ENCODE assay signal across 8 mouse cellular contexts in the genomic region with DNA sequence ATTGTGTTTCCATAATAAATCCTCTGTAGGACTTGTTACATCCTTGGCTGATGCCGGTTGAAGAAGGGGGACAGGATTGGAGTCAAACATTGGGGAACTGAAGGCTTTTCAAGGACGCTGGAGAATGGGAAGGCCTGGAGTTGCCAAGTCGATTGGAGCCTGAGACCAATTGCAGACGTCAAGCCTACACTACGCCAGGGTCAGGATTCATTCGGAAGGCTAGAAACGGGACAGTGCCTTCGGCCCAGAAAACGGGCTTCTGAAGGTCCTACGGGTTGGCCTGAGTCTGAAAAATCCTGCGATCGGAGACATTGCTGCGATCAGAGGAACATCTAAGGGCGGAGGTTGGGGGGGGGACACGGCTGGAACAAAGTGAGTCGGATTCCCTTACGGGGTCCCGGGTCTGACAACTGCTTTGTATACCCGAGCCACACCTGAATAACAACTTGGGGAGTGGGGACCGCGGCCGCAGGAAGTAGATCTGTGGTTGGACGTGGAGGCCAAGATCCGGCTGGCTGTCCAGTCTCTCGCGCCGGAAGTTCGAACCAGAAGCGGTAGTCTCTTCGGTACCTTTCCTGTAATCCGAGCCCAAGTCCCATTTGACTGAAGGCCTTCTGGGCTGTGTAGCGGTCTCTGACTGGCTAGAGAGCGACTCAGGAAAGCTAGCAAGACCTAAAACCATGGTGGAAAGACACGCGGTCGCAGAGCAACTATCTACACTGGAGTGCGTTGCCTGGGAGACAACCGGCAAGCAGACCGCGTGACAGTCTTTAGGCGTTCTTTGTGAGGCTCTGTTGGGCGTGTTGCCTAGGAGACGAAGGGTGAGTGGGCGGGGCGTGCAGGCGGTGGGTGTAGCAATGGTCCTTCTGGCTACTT. TPM values are rescaled to one million over a fixed set of nuclear protein-coding genes. Genes with fewer than 3 reads are reported as not detected.
DNase-seq lines count a peak whose midpoint lies in the region; ATAC-seq and TF ChIP-seq lines count a peak whose summit lies in the region.

A gene (minus strand): TSS at position 693 of the 876 bp plus-strand sequence.
A gene (plus strand): TSS at position 835 of the 876 bp plus-strand sequence.

- peaks cover 26% of the 10 kb centered on the region for H3K79me2 ChIP-seq in myocyte (ENCODE audit: control insufficient read depth, insufficient read depth)

- peak within 1 kb of the TSS; percentile 57 to 64 for H3K4me3 ChIP-seq in heart, embryonic 14.5 days (ENCODE audit: control insufficient read depth in 1 of 2, insufficient read depth in 1 of 2, low read depth in 1 of 2, low read length in 2 of 2)
- H3K4me3 ChIP-seq in liver, embryonic 11.5 days (ENCODE audit: low read depth, low read length) = peak within 1 kb of the TSS; percentile 55
- peak within 1 kb of the TSS; percentile 73 for H3K4me3 ChIP-seq in myocyte

- H3K27ac ChIP-seq in heart, embryonic 14.5 days (replicated peaks in 1 of 2; ENCODE audit: control insufficient read depth in 1 of 2, insufficient read depth in 1 of 2, low read depth in 2 of 2, low read length in 2 of 2) = peak within 1 kb of the TSS; percentile 77 to 78
- H3K27ac ChIP-seq in liver, embryonic 11.5 days (ENCODE audit: low read depth, low read length) = peak within 1 kb of the TSS; percentile 66

- peaks cover 20% of the 10 kb centered on the region for H3K36me3 ChIP-seq in heart, embryonic 14.5 days (ENCODE audit: control insufficient read depth, insufficient read depth, low read length)
- no peaks in the 10 kb centered on the region for H3K36me3 ChIP-seq in liver, embryonic 11.5 days (ENCODE audit: control insufficient read depth, insufficient read depth, low read length)
- peaks cover 20% of the 10 kb centered on the region for H3K36me3 ChIP-seq in myocyte (ENCODE audit: control insufficient read depth, insufficient read depth)
- no peaks in the 10 kb centered on the region for H3K36me3 ChIP-seq in splenic B cell, adult 2 months (ENCODE audit: control insufficient read depth, insufficient read depth, low read length, poor library complexity, severe bottlenecking)

- no peaks in the 10 kb centered on the region for H3K9me3 ChIP-seq in heart, embryonic 14.5 days (ENCODE audit: control insufficient read depth, low read length)
- no peaks in the 10 kb centered on the region for H3K9me3 ChIP-seq in liver, embryonic 11.5 days (ENCODE audit: control insufficient read depth, low read length)

- H3ac ChIP-seq in myocyte (ENCODE audit: control insufficient read depth, insufficient read length) = no peak within 1 kb of the TSS

- H3K9ac ChIP-seq in heart, embryonic 14.5 days (ENCODE audit: low read length) = peak within 1 kb of the TSS; percentile 77
- H3K9ac ChIP-seq in liver, embryonic 11.5 days (ENCODE audit: low read depth, low read length) = peak within 1 kb of the TSS; percentile 67

- peak within 1 kb of the TSS; percentile 96 for H3K4me2 ChIP-seq in heart, embryonic 14.5 days (ENCODE audit: low read length)
- peak within 1 kb of the TSS; percentile 95 for H3K4me2 ChIP-seq in liver, embryonic 11.5 days
- peak within 1 kb of the TSS; percentile 83 for H3K4me2 ChIP-seq in myocyte (ENCODE audit: low read depth)

- peak; percentile 64 for TF ChIP-seq POLR2A in myocyte (IDR thresholded peaks at IDR 0.05; ENCODE audit: insufficient read length, low read depth)

- peaks cover 4 to 10% of the 10 kb centered on the region in 2 experiments; a peak in 2 of 4 replicates for H3K4me1 ChIP-seq in heart, embryonic 14.5 days (ENCODE audit: control insufficient read depth in 2 of 2, insufficient read depth in 2 of 2, low read length in 2 of 2)
- H3K4me1 ChIP-seq in liver, embryonic 11.5 days (replicated peaks; ENCODE audit: control insufficient read depth, insufficient read depth, low read length) = peaks cover 3% of the 10 kb centered on the region

- H3K27me3 ChIP-seq in heart, embryonic 14.5 days (ENCODE audit: control insufficient read depth, insufficient read depth, low read length) = no peaks in the 10 kb centered on the region
- H3K27me3 ChIP-seq in liver, embryonic 11.5 days (replicated peaks; ENCODE audit: control insufficient read depth, insufficient read depth, low read length) = no peaks in the 10 kb centered on the region
- H3K27me3 ChIP-seq in myocyte (ENCODE audit: control insufficient read depth, insufficient read depth, insufficient read length) = no peaks in the 10 kb centered on the region
- no peaks in the 10 kb centered on the region for H3K27me3 ChIP-seq in splenic B cell, adult 2 months (ENCODE audit: control insufficient read depth, insufficient read depth, low read length, poor library complexity, severe bottlenecking)

- peak; percentile 92 for DNase-seq in CD4-positive helper T cell, adult 2 months (ENCODE audit: low read depth, low spot score)
- peak; percentile 61 for DNase-seq in c-Kit-negative CD71-positive TER-119-positive erythroid progenitor cells, embryonic 14.5 days (ENCODE audit: low read depth, low spot score)
- peak; percentile 79 for DNase-seq in fibroblast of lung, adult 2 months (ENCODE audit: low read depth)
- peak; percentile 95 for DNase-seq in kidney, postnatal 10 days
- DNase-seq in liver, embryonic 11.5 days (ENCODE audit: low spot score) = peak; percentile 94
- DNase-seq in splenic B cell, adult 2 months (ENCODE audit: low read depth, low spot score) = peak; percentile 94

- WGBS in heart, embryonic 14.5 days = 3% methylated on average over 46 of the region's 46 CpGs
- 3% methylated on average over 46 of the region's 46 CpGs for WGBS in liver, embryonic 11.5 days

- ATAC-seq in heart, embryonic 14.5 days (ENCODE audit: insufficient number of reproducible peaks, insufficient read depth, low FRiP score, low read depth) = peak; percentile 93
- peak; percentile 98 for ATAC-seq in liver, embryonic 11.5 days (replicated peaks; ENCODE audit: low FRiP score)

TF ChIP-seq in myocyte, 11 proteins besides CTCF, POLR2A, EP300 and RAD21:
- TF ChIP-seq TCF3 (IDR thresholded peaks at IDR 0.05; ENCODE audit: insufficient read length, low read depth) (no peak), MAX (IDR thresholded peaks at IDR 0.05; ENCODE audit: low read depth) (no peak), SRF (IDR thresholded peaks at IDR 0.05; ENCODE audit: control insufficient read depth, insufficient read length, low read depth) (peak; percentile 10), USF1 (IDR thresholded peaks at IDR 0.05; ENCODE audit: low read depth) (peak; percentile 34), POLR2AphosphoS2 (IDR thresholded peaks at IDR 0.05; ENCODE audit: insufficient read length, low read depth) (peak; percentile 70), CEBPB (IDR thresholded peaks at IDR 0.05; ENCODE audit: insufficient read depth, poor library complexity, severe bottlenecking) (no peak)
TF ChIP-seq in myocyte: peak in this region for 3.

RNA-seq across cellular contexts. Expression of the first gene that starts in this region (rescaled TPM):
- not detected in 2 replicates for polyA plus RNA-seq in heart, embryonic 14.5 days (2014; fragmentation: Nextera tagmentation; extraction: Ambion mirVana)
- not detected in 2 replicates for polyA plus RNA-seq in liver, embryonic 11.5 days (2014; fragmentation: Nextera tagmentation; extraction: Ambion mirVana)
- 1.3 TPM for polyA plus RNA-seq in myocyte (2012; fragmentation: generic; extraction: Trizol)

RNA-seq across cellular contexts. Expression of the second gene that starts in this region (rescaled TPM):
- 11.5 and 11.6 TPM in 2 replicates for polyA plus RNA-seq in heart, embryonic 14.5 days (2014; fragmentation: Nextera tagmentation; extraction: Ambion mirVana)
- polyA plus RNA-seq in liver, embryonic 11.5 days (2014; fragmentation: Nextera tagmentation; extraction: Ambion mirVana) = 2.0 and 2.5 TPM in 2 replicates
- polyA plus RNA-seq in myocyte (2012; fragmentation: generic; extraction: Trizol) = 26.5 TPM

Comparison
In these comparisons a context has a peak if more than half of its experiments do, and no peak if none do; other contexts are left out.
1. Peak in every context shown above with its lines: DNase-seq, ATAC-seq, H3K4me3 ChIP-seq and H3K27ac ChIP-seq.